Mouse (Mus musculus): ENCODE results near the gene Mthfr.

Gene Mthfr

GRCm38 (mm10) chr4:148089166-148089565, 50.3 kb downstream of the Mthfr start:
- no peak for DNase-seq (ENCODE audit: low spot score in 2 of 2)

GRCm38 (mm10) chr4:148091181-148091580, 52.3 kb downstream of the Mthfr start:
- DNase-seq (ENCODE audit: low spot score in 2 of 2), result no peak

- no peak for DNase-seq (ENCODE audit: low spot score in 2 of 2)
Observed at GRCm38 (mm10) chr4:148092551-148093271, 53.8 kb downstream of the Mthfr start.

GRCm38 (mm10) chr4:148094161-148094560, 55.3 kb downstream of the Mthfr start:
- no peak for DNase-seq (ENCODE audit: low spot score in 2 of 2)

GRCm38 (mm10) chr4:148095081-148095480, 56.2 kb downstream of the Mthfr start:
- no peak for DNase-seq (ENCODE audit: low spot score in 2 of 2)

- no peak for DNase-seq (ENCODE audit: low spot score in 2 of 2)
Observed at GRCm38 (mm10) chr4:148097936-148098335, 59.1 kb downstream of the Mthfr start.

GRCm38 (mm10) chr4:148098666-148099065, 59.8 kb downstream of the Mthfr start:
- DNase-seq (ENCODE audit: low spot score in 2 of 2), result no peak

- DNase-seq (ENCODE audit: low spot score in 2 of 2), result peak in 1 of 2 experiments; percentile 45
Observed at GRCm38 (mm10) chr4:148101801-148102527, 63.1 kb downstream of the Mthfr start.

- no peak for DNase-seq (ENCODE audit: low spot score in 2 of 2)
Observed at GRCm38 (mm10) chr4:148104146-148104545, 65.3 kb downstream of the Mthfr start.

- no peak for DNase-seq (ENCODE audit: low spot score in 2 of 2)
Observed at GRCm38 (mm10) chr4:148107621-148108291, 68.9 kb downstream of the Mthfr start.

GRCm38 (mm10) chr4:148108565-148109100, 69.8 kb downstream of the Mthfr start:
- DNase-seq (ENCODE audit: low spot score in 2 of 2), result no peak

Measured in urinary bladder, adult 18-20 months (tissue).